Mouse (Mus musculus) limb, embryonic 14.5 days (tissue): ENCODE results near the gene Itga9. TPM values are rescaled to one million over a fixed set of nuclear protein-coding genes. Genes with fewer than 3 reads are reported as not detected.

Source experiments
- ATAC-seq: fragments of 200-750 bp; cut with Nextera tagmentation; 2 replicates; pipeline ENCODE4 v1.8.0; 2017; ENCODE audit warnings: low read depth, moderate number of reproducible peaks, moderate TSS enrichment; ENCODE audit not compliant: low FRiP score
- DNase-seq: peaks from one replicate; pipeline ENCODE4 v3.0.0-alpha.2; 2015; ENCODE audit warnings: low spot score
- H3K27ac ChIP-seq: fragments of 300-500 bp; sonication (generic); replicated peaks from 2 replicates; pipeline ENCODE4 v1.5.1; 2014; ENCODE audit warnings: low read depth, mild to moderate bottlenecking, low read length, moderate library complexity, mixed read lengths
- H3K27me3 ChIP-seq: fragments of 300-500 bp; sonication (generic); 2 replicates; pipeline ENCODE4 v1.6.1; 2014; ENCODE audit warnings: low read length, mixed read lengths; ENCODE audit not compliant: control insufficient read depth, insufficient read depth
- H3K36me3 ChIP-seq: fragments of 300-500 bp; sonication (generic); 2 replicates; pipeline ENCODE4 v1.6.1; 2014; ENCODE audit warnings: mild to moderate bottlenecking, low read length, moderate library complexity, mixed read lengths; ENCODE audit not compliant: control insufficient read depth, insufficient read depth
- H3K4me1 ChIP-seq: fragments of 300-500 bp; sonication (generic); 2 replicates; pipeline ENCODE4 v1.6.1; 2014; ENCODE audit warnings: antibody characterized with exemption, low read length, mixed read lengths; ENCODE audit not compliant: control insufficient read depth, insufficient read depth
- H3K4me2 ChIP-seq: fragments of 300-500 bp; sonication (generic); replicated peaks from 2 replicates; pipeline ENCODE4 v1.6.1; 2014; ENCODE audit warnings: low read depth, mild to moderate bottlenecking, low read length, moderate library complexity; ENCODE audit not compliant: severe bottlenecking
- H3K4me3 ChIP-seq: fragments of 300-500 bp; sonication (generic); replicated peaks from 2 replicates; pipeline ENCODE4 v1.5.1; 2014; ENCODE audit warnings: low read length
- H3K9ac ChIP-seq: fragments of 300-500 bp; sonication (generic); 2 replicates; pipeline ENCODE4 v1.6.1; 2014; ENCODE audit warnings: mild to moderate bottlenecking, low read depth, low read length, moderate library complexity; ENCODE audit not compliant: severe bottlenecking
- H3K9me3 ChIP-seq: fragments of 300-500 bp; sonication (generic); 2 replicates; pipeline ENCODE4 v1.6.1; 2016; ENCODE audit warnings: low read length; ENCODE audit not compliant: control insufficient read depth
- POLR2A ChIP-seq: fragments of 200-500 bp; IDR thresholded peaks from 2 replicates; pipeline ENCODE4 v1.8.0; 2012; ENCODE audit warnings: inconsistent platforms, mild to moderate bottlenecking, moderate library complexity, borderline replicate concordance; ENCODE audit not compliant: insufficient read depth, insufficient read length; ENCODE audit errors: extremely low read depth
- WGBS: fragments of 180-500 bp; shearing (Covaris S2); extraction: QIAGEN DNeasy Blood & Tissue Kit; methylation state at CpG from one replicate; pipeline ENCODE4 v1.1.7; 2014; 5-methylcytosine and 5-hydroxymethylcytosine counted together
- polyA plus RNA-seq, 2 experiments: library from polyadenylated mRNA; depleted of rRNA in 1 of 2; stranded (reverse) in 1 of 2; unstranded in 1 of 2; fragments of >200 nt; fragmentation: Nextera tagmentation in 1 of 2; extraction: Ambion mirVana in 1 of 2; gene quantifications; 2 replicates each; pipeline versions ENCODE4 v1.2.1 to v1.2.3; 2012 to 2014

Gene Itga9
- polyA plus RNA-seq, 2 experiments = 10.0 to 19.7 TPM

DNA sequence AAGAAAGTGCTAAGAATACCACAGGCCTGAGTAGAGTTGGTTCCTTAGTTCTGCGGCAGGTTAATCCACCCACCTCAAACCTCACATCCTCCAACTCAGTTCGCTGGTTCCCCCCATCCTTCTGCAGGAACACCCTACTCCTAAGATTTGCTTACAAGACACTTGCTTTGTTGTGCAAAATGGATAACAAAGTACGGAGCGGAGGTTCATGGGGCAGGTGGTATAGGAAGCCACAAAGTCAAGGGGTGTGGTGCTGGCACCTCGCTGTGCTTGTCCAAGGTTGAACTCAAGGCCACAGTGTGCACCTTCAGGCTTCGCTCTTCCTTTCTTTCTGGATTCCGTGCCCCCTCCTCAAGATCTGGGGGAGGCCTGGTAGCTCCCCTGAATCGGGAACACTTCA lies 257.0 kb downstream of the Itga9 start:
- Histone ChIP-seq H3K27ac (no peak overlapping the region), H3K9ac (no peak overlapping the region), H3K4me2 (no peak overlapping the region), H3K9me3 (no peaks in the 10 kb centered on the region), H3K4me3 (no peak overlapping the region), H3K36me3 (no peaks in the 10 kb centered on the region), H3K27me3 (no peaks in the 10 kb centered on the region), H3K4me1 (peaks cover 18% of the 10 kb centered on the region)
- no peak for DNase-seq
- no peak for ATAC-seq
- no peak for TF ChIP-seq POLR2A
- WGBS = 95% methylated on average over 8 of the region's 8 CpGs

DNA sequence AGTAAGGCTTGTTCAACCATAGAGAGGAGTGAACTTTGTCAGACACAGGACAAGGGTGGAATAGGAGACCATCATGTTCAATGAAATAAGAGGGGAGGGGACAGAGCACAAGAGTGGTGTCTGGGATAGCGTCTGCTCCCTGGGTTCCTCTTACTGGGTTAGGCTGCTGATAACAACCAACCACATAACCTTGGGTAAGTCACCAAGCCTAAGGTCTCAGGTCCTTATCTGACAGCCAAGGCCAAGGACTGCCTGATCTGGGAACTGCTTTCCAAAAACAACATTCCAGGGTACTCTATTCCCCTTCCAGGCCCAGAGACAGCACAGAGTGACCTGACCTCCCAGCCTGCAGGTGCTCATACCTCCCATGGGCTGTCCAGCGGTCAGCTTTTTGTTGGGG lies 260.5 kb downstream of the Itga9 start:
- Histone ChIP-seq H3K4me3 (no peak overlapping the region), H3K4me2 (no peak overlapping the region), H3K9ac (no peak overlapping the region), H3K9me3 (no peaks in the 10 kb centered on the region), H3K36me3 (peaks cover 5% of the 10 kb centered on the region; the same call in 1 of the 2 replicates), H3K4me1 (peaks cover 8% of the 10 kb centered on the region), H3K27me3 (no peaks in the 10 kb centered on the region), H3K27ac (no peak overlapping the region)
- 96% methylated on average over 2 of the region's 2 CpGs for WGBS
- ATAC-seq (no peak), DNase-seq (no peak)
- TF ChIP-seq POLR2A = no peak

DNA sequence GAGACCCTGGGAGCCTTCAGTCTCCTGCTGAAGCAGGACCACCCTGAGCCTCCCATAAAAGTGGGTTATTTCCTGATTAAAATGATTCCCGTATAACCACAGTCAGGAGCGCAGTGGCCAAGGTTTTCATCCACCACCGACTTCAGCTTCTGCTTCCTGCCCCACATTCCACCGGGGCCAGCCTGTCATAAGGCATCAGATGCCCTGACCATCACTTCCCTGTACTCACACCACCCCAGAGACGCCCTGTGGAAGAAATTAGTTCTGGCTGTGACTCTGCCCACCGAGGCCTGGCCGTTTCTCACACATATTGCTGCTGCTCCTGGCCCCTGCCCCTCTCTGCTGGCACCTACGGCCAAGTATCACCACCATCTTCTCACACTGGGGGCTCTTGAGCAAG lies 261.4 kb downstream of the Itga9 start:
- no peak overlapping the region for H3K4me2 ChIP-seq
- DNase-seq (no peak), ATAC-seq (no peak)
- H3K4me3 ChIP-seq = no peak overlapping the region
- TF ChIP-seq POLR2A = no peak
- peaks cover 2% of the 10 kb centered on the region; the same call in 1 of the 2 replicates for H3K4me1 ChIP-seq
- H3K27ac ChIP-seq = no peak overlapping the region
- no peaks in the 10 kb centered on the region for H3K27me3 ChIP-seq
- H3K9me3 ChIP-seq = no peaks in the 10 kb centered on the region
- H3K36me3 ChIP-seq = peaks cover 5% of the 10 kb centered on the region; the same call in 1 of the 2 replicates
- WGBS = 45% methylated on average over 8 of the region's 8 CpGs
- no peak overlapping the region for H3K9ac ChIP-seq

DNA sequence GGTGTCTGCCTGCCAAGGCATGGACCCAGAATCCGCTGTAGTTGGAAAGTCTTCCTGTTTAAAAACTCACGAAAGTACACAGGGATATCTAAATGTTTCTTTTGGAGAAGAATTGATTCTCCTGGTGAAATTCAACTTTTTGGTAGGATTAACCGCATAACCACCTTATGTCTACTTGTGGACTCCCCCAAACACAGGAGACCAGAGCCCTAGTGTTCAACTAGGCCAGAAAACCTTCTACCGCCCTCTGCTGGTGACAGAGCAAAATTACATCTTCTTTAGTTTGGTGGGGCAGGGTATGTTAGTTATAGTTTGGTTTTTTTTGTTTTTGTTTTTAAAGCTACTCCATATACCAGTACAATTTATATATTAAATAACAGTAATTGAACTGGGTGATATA lies 264.6 kb downstream of the Itga9 start:
- Histone ChIP-seq H3K9ac (no peak overlapping the region), H3K36me3 (peaks cover 5% of the 10 kb centered on the region; the same call in 1 of the 2 replicates), H3K9me3 (no peaks in the 10 kb centered on the region), H3K27ac (no peak overlapping the region), H3K4me3 (no peak overlapping the region), H3K27me3 (no peaks in the 10 kb centered on the region), H3K4me1 (peaks cover 10% of the 10 kb centered on the region), H3K4me2 (no peak overlapping the region)
- peak; percentile 36 for DNase-seq
- TF ChIP-seq POLR2A = no peak
- 49% methylated on average over 4 of the region's 4 CpGs for WGBS
- ATAC-seq = 0 out of 2 replicates have a peak, but pooled peaks have one; percentile 54

DNA sequence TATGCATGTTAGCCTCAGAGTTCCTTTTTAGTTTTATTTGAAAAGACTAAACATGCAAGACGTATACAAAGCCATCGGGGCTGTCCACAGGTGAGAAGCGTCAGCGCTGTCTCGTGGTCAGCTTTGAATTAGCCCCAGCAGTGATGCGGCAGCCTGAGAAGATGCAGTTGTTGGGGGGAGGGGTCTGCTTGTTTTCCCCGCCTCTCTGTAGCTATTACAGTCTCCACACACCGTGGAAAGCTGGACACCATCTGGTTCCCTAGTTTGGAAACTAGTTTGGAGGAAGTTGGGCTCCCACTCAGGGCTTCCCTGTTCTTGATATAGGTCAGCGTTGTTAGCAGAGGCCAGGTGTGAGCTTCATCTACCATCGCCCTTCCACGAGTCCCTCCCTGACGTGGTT lies 266.5 kb downstream of the Itga9 start:
- no peak for TF ChIP-seq POLR2A
- no peak overlapping the region for H3K4me3 ChIP-seq
- no peaks in the 10 kb centered on the region for H3K27me3 ChIP-seq
- no peak overlapping the region for H3K9ac ChIP-seq
- H3K4me1 ChIP-seq = peaks cover 16% of the 10 kb centered on the region
- no peak for DNase-seq
- no peak for ATAC-seq
- 68% methylated on average over 12 of the region's 12 CpGs for WGBS
- H3K36me3 ChIP-seq = peaks cover 5% of the 10 kb centered on the region; the same call in 1 of the 2 replicates
- no peak overlapping the region for H3K27ac ChIP-seq
- no peak overlapping the region for H3K4me2 ChIP-seq
- H3K9me3 ChIP-seq = no peaks in the 10 kb centered on the region

DNA sequence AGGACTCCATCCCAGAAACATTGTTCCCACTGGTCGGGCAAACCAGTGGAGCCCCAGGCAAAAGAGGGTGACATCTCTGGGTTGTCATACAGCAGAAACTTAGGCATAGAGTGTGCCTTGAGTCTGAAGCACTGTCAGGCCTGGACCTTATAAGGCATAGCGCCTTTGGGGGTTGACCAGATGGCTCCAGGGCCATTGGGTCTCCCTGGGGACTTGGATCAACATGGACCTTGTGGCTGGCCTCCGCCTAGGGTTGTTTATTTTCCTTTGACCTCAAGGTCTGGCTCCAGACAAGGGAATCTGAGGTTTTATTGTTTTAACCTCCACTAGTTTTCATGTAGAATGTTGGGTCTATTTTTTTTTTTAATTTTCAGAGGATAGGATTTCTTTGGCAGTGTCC lies 267.1 kb downstream of the Itga9 start:
- Histone ChIP-seq H3K4me3 (no peak overlapping the region), H3K27ac (no peak overlapping the region), H3K4me2 (no peak overlapping the region), H3K9me3 (no peaks in the 10 kb centered on the region), H3K4me1 (peaks cover 16% of the 10 kb centered on the region), H3K36me3 (peaks cover 5% of the 10 kb centered on the region; the same call in 1 of the 2 replicates), H3K27me3 (no peaks in the 10 kb centered on the region), H3K9ac (no peak overlapping the region)
- ATAC-seq (no peak), DNase-seq (no peak)
- WGBS = 95% methylated on average over 3 of the region's 3 CpGs
- no peak for TF ChIP-seq POLR2A
